Mouse (Mus musculus) neural tube, embryonic 10.5 days (tissue): Measurements from ENCODE around the gene Mink1.

Experiments
- DNase-seq: peaks from one replicate; pipeline ENCODE4 v3.0.0-alpha.2; 2017; ENCODE audit warnings: low spot score; ENCODE audit errors: extremely low spot score

Mink1 gene

GRCm38 (mm10) chr11:70591733-70592132, 29.1 kb downstream of the Mink1 start:
- DNase-seq = no peak

- DNase-seq = no peak
These were observed 31.7 kb downstream of the Mink1 start for GRCm38 (mm10) chr11:70594253-70594989.

- DNase-seq = no peak
These were observed 33.0 kb downstream of the Mink1 start for GRCm38 (mm10) chr11:70595638-70596037.

GRCm38 (mm10) chr11:70596094-70596493, 33.4 kb downstream of the Mink1 start:
- no peak for DNase-seq

- no peak for DNase-seq
These were observed 34.6 kb downstream of the Mink1 start for GRCm38 (mm10) chr11:70597301-70597700.

- DNase-seq = no peak
These were observed 35.8 kb downstream of the Mink1 start for GRCm38 (mm10) chr11:70598451-70598953.

DNA sequence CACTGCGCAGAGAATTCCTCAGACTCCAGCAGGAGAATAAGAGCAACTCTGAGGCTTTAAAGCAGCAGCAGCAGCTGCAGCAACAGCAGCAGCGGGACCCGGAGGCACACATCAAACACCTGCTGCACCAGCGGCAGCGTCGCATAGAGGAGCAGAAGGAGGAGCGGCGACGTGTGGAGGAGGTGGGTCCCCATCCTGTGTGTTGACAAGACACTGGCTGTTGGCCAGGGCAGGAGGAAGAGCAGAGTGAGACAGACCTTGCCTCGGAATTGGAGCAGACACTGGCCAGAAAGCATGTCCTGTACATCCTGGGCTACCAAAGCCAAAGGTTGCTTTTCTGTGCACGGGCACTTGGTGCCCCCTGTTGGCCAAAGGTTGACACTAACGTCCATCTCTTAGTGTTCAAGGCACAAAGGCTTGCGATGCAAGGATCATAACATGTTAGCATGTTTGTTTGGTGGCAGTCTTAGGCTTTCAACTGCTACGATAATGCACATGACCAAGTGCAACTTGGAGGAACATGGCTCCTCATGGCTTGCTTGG, 42.4 kb downstream of the Mink1 start:
- DNase-seq = peak; percentile 73

- DNase-seq = no peak
These were observed 44.0 kb downstream of the Mink1 start for GRCm38 (mm10) chr11:70606717-70607116.

DNA sequence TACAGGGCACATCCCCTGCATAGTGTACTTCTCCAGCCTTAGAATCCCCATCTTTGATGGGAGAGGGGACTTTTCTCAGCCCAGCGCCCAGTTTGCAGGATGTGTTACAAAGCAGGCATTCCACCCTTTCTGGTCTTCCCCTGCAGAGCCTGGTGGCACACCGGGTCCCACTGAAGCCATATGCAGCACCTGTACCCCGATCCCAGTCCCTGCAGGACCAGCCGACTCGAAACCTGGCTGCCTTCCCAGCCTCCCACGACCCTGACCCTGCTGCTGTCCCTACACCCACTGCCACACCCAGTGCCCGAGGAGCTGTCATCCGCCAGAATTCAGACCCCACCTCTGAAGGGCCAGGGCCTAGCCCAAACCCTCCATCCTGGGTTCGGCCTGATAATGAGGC, 44.9 kb downstream of the Mink1 start:
- no peak for DNase-seq

GRCm38 (mm10) chr11:70608381-70609066, 45.8 kb downstream of the Mink1 start:
- no peak for DNase-seq

DNA sequence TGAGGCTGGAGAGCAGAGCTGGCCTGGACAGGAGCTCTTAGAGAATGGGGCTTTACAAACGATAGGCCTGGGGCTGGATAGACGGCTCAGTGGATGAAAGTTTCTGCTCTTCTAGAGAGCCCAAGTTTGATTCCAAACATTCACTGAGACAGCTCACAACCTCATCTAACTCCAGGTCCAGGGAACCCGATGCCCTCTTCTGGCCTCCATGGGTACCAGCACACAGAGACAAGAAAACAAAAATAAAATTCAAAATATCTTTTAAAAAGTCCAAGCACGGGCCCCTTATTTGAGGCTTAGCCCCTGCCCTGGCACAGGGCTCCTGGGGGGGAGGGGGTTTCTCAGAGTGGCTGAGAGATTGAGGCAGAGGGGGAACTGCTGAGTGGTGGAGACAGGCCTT, 48.1 kb downstream of the Mink1 start:
- no peak for DNase-seq

DNA sequence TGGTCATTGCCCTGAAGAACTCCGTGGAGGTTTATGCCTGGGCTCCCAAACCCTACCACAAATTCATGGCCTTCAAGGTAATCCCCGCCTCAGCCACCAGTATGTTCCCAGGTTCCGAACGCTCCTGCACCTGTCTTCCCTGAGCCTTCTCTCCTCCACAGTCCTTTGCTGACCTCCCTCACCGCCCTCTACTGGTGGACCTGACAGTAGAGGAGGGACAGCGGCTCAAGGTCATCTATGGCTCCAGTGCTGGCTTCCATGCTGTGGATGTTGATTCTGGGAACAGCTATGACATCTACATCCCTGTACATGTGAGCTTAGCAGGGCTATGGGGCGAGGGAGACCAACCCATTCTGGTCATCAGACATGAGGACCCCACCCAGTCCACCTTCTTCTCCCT, 49.8 kb downstream of the Mink1 start:
- DNase-seq = no peak

GRCm38 (mm10) chr11:70615074-70615473, 52.4 kb downstream of the Mink1 start:
- DNase-seq = peak; percentile 52

DNA sequence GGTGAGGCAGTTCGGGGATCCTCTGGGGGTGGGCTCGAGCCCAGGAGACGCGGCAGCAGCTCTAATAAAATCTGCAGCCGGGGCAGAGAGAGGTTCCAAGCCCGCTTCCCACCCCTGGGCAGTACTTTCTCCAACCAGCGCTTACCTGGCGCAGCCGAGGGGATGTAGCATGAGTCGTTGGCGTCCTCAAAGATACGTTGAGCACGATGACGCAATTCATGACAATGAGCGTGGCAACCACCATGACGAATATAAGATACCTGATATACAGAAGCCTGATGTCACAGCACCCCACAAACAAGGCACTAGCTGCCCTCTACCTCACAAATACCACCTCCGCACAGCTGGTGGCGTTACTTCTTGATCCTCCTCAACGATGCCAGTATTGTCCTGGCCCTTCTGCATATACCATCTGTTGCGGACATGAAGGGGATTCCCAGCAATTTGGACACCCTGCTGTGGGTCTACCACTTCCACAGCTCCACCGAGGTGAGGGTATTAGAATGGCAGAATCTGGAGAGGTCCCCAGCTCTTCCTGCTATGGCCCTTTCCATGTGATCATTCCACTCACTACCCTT, 52.9 kb downstream of the Mink1 start, which contains the start of gene 4930544D05Rik:
4930544D05Rik (plus strand) TSS at position 333 of the 578 bp plus-strand sequence.
- DNase-seq = no peak

DNA sequence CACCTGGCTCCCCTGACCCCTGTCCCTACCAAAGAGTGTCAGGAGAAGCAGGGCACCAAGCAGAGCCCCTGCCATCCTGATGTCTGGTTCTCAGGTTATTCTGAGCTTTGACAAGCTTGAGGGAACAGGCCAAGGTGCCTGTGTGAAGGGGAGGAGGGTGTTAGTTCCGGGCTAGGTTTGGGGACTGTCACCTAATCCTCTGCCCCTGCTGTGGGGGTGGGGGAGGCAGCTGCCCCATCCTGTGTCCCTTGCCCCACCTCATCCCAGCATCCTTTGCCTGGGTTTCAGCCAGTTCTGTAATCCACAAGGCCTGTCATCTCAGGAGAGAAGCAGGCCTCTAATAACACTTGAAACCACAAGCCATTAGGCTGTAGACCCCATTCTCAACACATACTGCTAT, 56.4 kb downstream of the Mink1 start, which contains the start of gene Chrne:
Chrne (minus strand) TSS at position 116 of the 400 bp plus-strand sequence.
- DNase-seq = no peak

GRCm38 (mm10) chr11:70621972-70622814, 59.5 kb downstream of the Mink1 start:
- DNase-seq = no peak

DNA sequence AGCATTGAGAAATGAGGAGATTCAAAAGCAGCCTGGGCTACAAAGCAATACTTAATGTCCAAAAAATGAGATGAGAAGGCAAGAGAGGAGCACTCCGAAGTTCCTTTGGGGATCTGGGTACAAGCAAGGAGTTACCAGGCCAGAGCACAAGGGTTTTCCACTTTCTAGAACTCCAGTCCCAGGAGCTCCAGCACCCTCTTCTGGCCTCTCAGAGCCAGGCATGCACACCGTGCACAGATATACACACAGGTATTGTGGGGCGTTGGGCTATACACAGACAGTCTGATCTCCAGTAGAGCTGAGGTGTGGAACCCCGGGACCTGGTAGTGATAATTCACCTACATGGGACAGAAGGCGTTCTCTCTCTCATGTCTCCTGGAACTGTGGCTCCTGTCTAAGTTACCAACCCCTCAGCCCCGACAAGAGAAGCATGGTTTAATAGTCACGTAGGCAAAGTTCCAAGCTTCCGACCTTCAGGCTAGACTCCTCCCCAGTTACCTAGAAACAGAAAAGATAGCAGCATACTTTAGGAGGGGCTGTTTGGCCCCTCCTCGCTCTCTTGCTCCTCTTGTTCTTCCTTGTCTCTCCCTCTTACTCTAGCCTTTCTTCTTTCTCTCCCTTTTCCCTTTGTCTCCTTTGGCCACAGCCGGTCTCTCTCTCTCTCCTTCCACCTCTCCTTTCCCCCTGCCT, 60.5 kb downstream of the Mink1 start:
- no peak for DNase-seq

- DNase-seq = peak; percentile 65
These were observed 62.8 kb downstream of the Mink1 start for GRCm38 (mm10) chr11:70625473-70625872.

GRCm38 (mm10) chr11:70626877-70627276, 64.2 kb downstream of the Mink1 start:
- DNase-seq = no peak

DNA sequence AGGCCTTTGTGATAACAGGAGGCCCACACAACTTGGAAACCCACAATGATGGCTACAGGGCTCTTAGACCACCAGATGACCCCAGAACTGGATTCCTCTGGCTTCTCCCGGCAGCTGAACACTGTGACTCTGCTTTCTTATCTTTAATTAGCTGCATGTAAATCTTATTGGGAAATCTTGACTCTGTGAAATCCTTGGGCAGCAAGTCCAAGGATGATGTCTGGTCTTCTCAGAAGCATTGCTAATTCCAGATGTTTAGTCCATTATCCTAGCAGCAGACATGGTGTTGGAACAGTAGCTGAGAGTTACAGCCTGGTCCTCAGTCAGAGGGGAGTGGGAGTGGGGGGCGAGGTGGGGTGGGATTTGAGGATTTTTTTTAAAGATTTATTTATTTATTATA, 65.8 kb downstream of the Mink1 start:
- DNase-seq = no peak
